Mouse (Mus musculus): ENCODE measurements around the gene Prdm16. TPM values are rescaled to one million over a fixed set of nuclear protein-coding genes. Genes with fewer than 3 reads are reported as not detected.

The Prdm16 gene
- polyA plus RNA-seq, 1 experiment: 2.0 TPM

DNA sequence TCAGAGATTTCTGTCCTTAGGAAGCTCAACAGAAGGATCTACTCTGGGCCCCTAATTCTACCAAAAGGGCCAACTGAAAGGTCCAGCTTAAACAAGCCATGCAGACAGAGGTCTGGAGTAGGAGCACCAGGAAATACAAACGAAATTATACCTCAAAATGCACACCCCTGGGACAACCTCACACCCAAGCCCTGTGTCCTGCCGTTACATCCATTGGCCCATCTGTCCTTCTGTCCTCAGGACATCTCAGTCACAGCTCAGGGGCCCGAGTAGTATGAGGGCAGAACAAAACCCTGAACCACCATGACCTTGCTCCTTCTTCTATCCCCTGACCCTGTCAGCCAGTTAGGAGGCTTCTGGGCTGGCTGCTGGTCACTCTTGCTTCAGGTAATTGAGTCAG, 2.7 kb downstream of the Prdm16 start:
- H3K4me1 ChIP-seq (ENCODE audit: control insufficient read depth, insufficient read depth, insufficient read length): peaks cover 2% of the 10 kb centered on the region; the same call in 1 of the 2 replicates
- no peaks in the 10 kb centered on the region for H3K36me3 ChIP-seq (ENCODE audit: control insufficient read depth, insufficient read depth, low read length)
- peaks cover 22% of the 10 kb centered on the region for H3K27me3 ChIP-seq (ENCODE audit: control insufficient read depth, insufficient read depth, low read length)
- no peak overlapping the region for H3K27ac ChIP-seq (ENCODE audit: insufficient read depth, low read length)
- TF ChIP-seq POLR2A (IDR thresholded peaks at IDR 0.05; ENCODE audit: low read depth, low read length): no peak
- no peak for TF ChIP-seq CTCF (IDR thresholded peaks at IDR 0.05; ENCODE audit: extremely low read depth, insufficient read depth, insufficient read length, insufficient replicate concordance)
- H3K4me3 ChIP-seq (ENCODE audit: extremely low read depth, insufficient read depth, insufficient read length): no peak overlapping the region
- WGBS: 61% methylated on average over 3 of the region's 3 CpGs
- DNase-seq (ENCODE audit: low read depth in 1 of 2, low spot score in 2 of 2): no peak

DNA sequence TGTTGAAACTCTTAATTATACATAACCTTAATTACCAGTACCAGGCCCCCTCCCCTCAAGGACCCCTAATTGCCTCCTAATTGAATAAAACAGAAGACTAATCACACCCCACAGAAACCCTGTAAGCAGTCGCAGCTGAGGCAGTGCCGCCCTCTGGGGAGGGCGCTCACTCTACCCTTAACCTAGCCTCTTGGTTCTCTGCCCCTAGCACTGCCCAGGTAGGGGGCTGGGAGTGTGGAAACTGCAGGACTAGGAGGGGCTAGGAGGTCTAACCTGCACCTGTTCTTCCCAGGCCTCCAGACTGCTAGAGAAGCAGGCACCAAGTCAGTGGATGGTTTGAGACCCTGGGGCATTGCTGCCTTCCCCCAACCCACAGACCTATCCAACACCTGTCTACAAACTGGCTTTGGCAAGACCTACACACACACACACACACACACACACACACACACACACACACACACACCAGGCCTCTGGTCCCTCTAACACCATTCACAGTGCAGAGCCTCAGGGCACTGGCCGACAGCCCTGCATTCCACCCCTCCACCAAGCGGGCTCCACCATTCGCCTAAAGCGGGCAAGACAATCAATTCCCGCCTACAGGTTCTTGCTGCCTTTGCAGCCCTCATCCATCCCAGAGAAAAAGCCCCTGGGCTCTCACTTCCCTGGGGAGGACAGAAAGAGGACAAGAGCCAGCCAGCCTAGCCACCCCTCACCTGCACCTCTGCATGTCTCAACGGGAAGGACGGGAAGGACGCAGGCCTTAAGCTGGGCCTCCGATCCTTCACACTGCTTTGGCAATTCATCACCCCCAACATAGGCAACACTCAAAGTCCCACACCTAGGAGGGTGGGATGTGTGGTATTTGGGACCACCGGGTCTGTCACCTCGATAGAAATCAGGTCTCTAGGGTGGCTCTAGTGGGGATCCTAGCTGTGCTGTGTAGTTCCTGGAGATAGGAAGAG, 3.6 kb downstream of the Prdm16 start:
- H3K27me3 ChIP-seq (ENCODE audit: control insufficient read depth, insufficient read depth, low read length): peaks cover 19% of the 10 kb centered on the region
- no peaks in the 10 kb centered on the region for H3K36me3 ChIP-seq (ENCODE audit: control insufficient read depth, insufficient read depth, low read length)
- peaks cover 2% of the 10 kb centered on the region; the same call in 1 of the 2 replicates for H3K4me1 ChIP-seq (ENCODE audit: control insufficient read depth, insufficient read depth, insufficient read length)
- 86% methylated on average over 14 of the region's 14 CpGs for WGBS
- no peak for TF ChIP-seq CTCF (IDR thresholded peaks at IDR 0.05; ENCODE audit: extremely low read depth, insufficient read depth, insufficient read length, insufficient replicate concordance)
- no peak overlapping the region for H3K4me3 ChIP-seq (ENCODE audit: extremely low read depth, insufficient read depth, insufficient read length)
- no peak for DNase-seq (ENCODE audit: low read depth in 1 of 2, low spot score in 2 of 2)
- no peak overlapping the region for H3K27ac ChIP-seq (ENCODE audit: insufficient read depth, low read length)

GRCm38 (mm10) chr4:154630763-154631162, 5.9 kb downstream of the Prdm16 start:
- TF ChIP-seq CTCF (IDR thresholded peaks at IDR 0.05; ENCODE audit: extremely low read depth, insufficient read depth, insufficient read length, insufficient replicate concordance) (no peak), POLR2A (IDR thresholded peaks at IDR 0.05; ENCODE audit: low read depth, low read length) (no peak)
- Histone ChIP-seq H3K36me3 (ENCODE audit: control insufficient read depth, insufficient read depth, low read length) (no peaks in the 10 kb centered on the region), H3K4me1 (ENCODE audit: control insufficient read depth, insufficient read depth, insufficient read length) (peaks cover 2% of the 10 kb centered on the region; the same call in 1 of the 2 replicates), H3K4me3 (ENCODE audit: extremely low read depth, insufficient read depth, insufficient read length) (no peak overlapping the region), H3K27ac (ENCODE audit: insufficient read depth, low read length) (no peak overlapping the region), H3K27me3 (ENCODE audit: control insufficient read depth, insufficient read depth, low read length) (peaks cover 7% of the 10 kb centered on the region)
- no peak for DNase-seq (ENCODE audit: low read depth in 1 of 2, low spot score in 2 of 2)
- 16% methylated on average over 3 of the region's 3 CpGs for WGBS

DNA sequence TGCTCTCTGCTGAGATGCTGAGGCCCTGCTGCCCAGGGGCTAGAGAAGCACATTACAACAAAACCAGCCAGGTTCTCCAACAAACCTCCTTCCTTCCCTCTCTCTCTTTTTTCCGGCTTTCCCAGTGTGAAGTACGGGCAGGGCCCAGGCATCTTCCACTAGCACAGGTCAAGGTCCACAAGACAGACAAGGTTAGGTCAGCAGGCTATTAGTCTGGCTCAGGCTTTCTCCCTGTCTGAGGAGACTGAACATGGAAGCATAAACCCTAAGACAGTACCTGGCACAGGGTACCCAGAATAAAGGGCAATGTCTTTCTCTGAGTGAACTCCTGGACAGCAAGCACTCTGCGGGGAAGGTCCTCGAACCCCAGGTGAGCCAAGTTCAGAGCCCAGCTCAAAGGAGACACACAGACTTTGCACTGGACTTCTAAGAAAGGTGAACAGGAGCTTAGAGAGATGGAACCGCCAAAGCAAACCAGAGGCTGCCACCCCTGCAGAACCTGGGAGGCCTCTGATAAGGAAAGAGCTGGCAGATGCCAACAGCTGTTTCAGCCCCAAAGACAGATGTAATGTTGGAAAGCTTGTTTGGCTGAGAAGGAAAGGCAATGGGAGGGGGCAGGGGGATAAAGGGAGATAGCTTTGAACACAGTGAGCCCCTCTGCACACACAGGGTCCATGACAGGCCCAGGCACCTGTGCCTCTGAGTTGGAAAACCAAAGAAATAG, 9.1 kb downstream of the Prdm16 start:
- H3K4me1 ChIP-seq (ENCODE audit: control insufficient read depth, insufficient read depth, insufficient read length): no peaks in the 10 kb centered on the region
- WGBS: 88% methylated on average over 5 of the region's 5 CpGs
- no peak overlapping the region for H3K27ac ChIP-seq (ENCODE audit: insufficient read depth, low read length)
- no peaks in the 10 kb centered on the region for H3K27me3 ChIP-seq (ENCODE audit: control insufficient read depth, insufficient read depth, low read length)
- no peak overlapping the region for H3K4me3 ChIP-seq (ENCODE audit: extremely low read depth, insufficient read depth, insufficient read length)
- DNase-seq (ENCODE audit: low read depth in 1 of 2, low spot score in 2 of 2): no peak
- no peaks in the 10 kb centered on the region for H3K36me3 ChIP-seq (ENCODE audit: control insufficient read depth, insufficient read depth, low read length)
- TF ChIP-seq CTCF (IDR thresholded peaks at IDR 0.05; ENCODE audit: extremely low read depth, insufficient read depth, insufficient read length, insufficient replicate concordance): no peak
- no peak for TF ChIP-seq POLR2A (IDR thresholded peaks at IDR 0.05; ENCODE audit: low read depth, low read length)

DNA sequence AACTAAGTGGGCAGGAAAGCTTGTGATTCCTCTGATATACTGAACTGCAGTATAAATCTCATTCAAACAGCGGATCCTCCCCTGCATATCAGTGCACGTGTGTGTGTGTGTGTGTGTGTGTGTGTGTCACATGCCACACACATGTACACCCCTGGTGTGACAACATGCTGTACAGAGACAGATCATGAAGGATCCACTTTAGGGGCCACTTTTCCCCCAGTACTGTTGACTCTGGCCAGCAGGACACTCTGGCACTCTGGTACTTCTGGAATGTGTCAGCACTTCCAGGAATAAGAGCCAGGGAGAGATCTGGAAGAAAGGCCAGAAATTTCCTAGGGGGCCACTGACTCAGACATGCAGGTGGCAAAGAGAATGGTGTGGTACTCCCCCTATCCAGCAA, 10.4 kb downstream of the Prdm16 start:
- no peaks in the 10 kb centered on the region for H3K36me3 ChIP-seq (ENCODE audit: control insufficient read depth, insufficient read depth, low read length)
- WGBS: 94% methylated on average over 2 of the region's 2 CpGs
- H3K27ac ChIP-seq (ENCODE audit: insufficient read depth, low read length): no peak overlapping the region
- H3K4me1 ChIP-seq (ENCODE audit: control insufficient read depth, insufficient read depth, insufficient read length): no peaks in the 10 kb centered on the region
- H3K4me3 ChIP-seq (ENCODE audit: extremely low read depth, insufficient read depth, insufficient read length): no peak overlapping the region
- TF ChIP-seq POLR2A (IDR thresholded peaks at IDR 0.05; ENCODE audit: low read depth, low read length) (no peak), CTCF (IDR thresholded peaks at IDR 0.05; ENCODE audit: extremely low read depth, insufficient read depth, insufficient read length, insufficient replicate concordance) (no peak)
- no peaks in the 10 kb centered on the region for H3K27me3 ChIP-seq (ENCODE audit: control insufficient read depth, insufficient read depth, low read length)
- no peak for DNase-seq (ENCODE audit: low read depth in 1 of 2, low spot score in 2 of 2)

- Histone ChIP-seq H3K4me1 (ENCODE audit: control insufficient read depth, insufficient read depth, insufficient read length) (no peaks in the 10 kb centered on the region), H3K27me3 (ENCODE audit: control insufficient read depth, insufficient read depth, low read length) (no peaks in the 10 kb centered on the region), H3K36me3 (ENCODE audit: control insufficient read depth, insufficient read depth, low read length) (no peaks in the 10 kb centered on the region), H3K4me3 (ENCODE audit: extremely low read depth, insufficient read depth, insufficient read length) (no peak overlapping the region), H3K27ac (ENCODE audit: insufficient read depth, low read length) (no peak overlapping the region)
- WGBS: 90% methylated on average over 14 of the region's 14 CpGs
- TF ChIP-seq POLR2A (IDR thresholded peaks at IDR 0.05; ENCODE audit: low read depth, low read length) (no peak), CTCF (IDR thresholded peaks at IDR 0.05; ENCODE audit: extremely low read depth, insufficient read depth, insufficient read length, insufficient replicate concordance) (no peak)
- no peak for DNase-seq (ENCODE audit: low read depth in 1 of 2, low spot score in 2 of 2)
Measured at GRCm38 (mm10) chr4:154625710-154626109, 11.0 kb downstream of the Prdm16 start.
